Mouse (Mus musculus): ENCODE results near the gene Scnm1.
"Not testable (repeated sequence)": the region's sequence is repeated elsewhere in the genome, so short reads cannot be mapped to it uniquely, and the experiment has no call there.

Scnm1 gene

DNA sequence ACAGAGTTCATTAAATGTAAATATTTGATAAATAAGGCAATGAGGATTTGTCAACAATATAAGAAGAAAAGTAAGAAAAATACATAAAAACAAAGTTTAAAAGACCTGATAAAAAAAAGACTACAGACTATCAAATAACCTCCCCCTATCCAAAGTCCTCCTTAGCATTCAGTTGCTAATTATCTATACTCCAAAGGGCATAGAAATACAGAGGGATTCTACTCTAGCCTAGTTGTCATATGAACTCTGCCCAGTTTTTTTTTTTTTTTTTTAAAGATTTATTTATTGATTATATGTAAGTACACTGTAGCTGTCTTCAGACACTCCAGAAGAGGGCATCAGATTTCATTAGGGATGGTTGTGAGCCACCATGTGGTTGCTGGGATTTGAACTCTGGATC, 26.5 kb downstream of the Scnm1 start:
- DNase-seq (ENCODE audit: low spot score in 2 of 2), result not testable (repeated sequence)

DNA sequence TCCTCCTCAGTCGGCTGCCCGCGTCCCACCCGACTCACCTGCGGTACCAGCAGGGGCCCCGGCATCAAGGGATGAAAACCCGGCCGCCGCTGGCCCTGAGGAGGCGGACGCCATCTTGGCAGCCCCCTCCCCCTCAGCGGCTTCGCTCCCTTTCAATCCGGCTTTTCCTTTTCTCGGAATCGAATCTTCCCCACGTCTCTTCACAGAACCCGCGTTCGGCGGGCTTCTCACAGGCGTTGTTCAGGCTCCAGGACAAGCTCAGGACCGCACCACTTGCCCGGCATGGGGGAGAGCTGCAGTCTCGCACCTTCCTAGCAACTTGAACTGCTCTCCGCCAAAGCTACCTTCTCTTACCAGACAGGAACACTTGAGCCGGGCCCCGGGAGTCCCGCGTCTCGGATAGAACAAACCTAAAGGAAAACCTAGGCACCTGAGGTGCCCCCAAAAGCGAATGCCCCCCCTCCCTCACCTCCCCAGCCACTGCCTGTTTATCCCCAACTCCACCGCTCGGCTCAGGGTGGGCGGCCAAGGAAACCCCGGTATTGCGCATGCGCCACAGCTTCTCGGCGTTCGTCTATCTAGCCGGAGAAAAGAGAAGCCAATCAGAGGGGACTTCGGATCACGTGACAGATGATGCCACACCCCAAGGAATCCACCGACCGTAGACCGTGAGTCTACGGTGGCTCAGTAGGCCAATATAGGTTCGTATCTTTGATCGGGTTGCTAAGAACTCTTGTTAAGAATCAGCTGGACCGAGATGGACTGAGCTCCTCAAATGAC, 27.3 kb downstream of the Scnm1 start, which contains the start of gene Pip5k1a:
TSS of gene Pip5k1a (minus strand) at position 593 of the 780 bp plus-strand sequence.
- peak; percentile 96 to 97 for DNase-seq (ENCODE audit: low spot score in 2 of 2)

DNA sequence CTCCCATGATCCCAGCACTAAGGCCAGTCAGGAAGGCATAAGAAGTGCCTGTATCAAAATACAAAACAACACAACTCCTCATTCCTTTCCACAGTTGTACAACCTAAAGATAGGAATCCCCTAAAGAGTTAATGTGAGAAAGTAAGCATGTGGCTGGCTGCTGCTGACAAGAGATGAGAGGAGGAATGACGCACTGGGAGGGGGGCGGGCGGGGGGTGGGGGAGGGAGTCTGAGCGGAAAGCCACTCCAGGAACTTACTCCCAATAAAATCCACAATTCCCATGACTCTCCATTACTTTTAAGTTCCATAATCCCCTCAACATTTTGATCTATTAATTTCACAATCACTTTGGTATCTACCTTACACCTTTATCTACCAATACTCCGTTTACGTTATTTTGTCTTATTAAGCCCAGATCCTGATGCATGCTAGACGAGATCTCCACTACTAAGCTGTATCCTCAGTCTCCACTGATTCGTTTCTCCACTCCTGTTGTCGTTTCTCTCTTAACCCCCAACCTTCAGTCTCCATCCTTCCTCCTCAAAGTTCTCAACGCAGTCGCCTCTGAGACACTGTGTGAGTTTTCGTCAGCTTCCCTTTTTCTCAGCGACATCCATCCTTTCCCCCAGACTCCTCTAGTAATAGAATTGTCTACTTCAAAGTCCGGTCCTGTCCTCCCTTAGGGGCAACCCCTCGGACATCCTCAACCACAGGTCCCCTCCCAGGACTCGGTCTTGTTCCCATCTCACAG, 28.0 kb downstream of the Scnm1 start:
- no peak for DNase-seq (ENCODE audit: low spot score in 2 of 2)

DNA sequence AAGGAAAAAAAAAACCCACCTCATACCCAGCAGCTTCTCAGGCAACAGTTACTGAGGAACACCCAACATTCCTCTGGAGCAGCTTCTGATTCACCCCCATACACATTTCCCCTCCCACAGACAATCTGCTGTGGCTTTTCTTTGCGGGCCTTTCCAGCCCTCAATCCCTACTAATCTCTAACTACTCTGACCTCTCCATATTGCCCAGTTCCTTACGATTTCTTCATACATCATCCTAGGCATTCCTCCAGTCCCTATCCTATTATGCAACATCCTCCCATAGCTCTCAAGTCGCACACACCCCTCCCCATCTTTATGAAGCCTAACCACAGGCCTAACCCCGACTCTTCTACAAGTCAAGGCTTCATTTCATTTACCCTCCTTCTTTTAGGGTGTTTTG, 28.7 kb downstream of the Scnm1 start:
- DNase-seq (ENCODE audit: low spot score in 2 of 2), result no peak

DNA sequence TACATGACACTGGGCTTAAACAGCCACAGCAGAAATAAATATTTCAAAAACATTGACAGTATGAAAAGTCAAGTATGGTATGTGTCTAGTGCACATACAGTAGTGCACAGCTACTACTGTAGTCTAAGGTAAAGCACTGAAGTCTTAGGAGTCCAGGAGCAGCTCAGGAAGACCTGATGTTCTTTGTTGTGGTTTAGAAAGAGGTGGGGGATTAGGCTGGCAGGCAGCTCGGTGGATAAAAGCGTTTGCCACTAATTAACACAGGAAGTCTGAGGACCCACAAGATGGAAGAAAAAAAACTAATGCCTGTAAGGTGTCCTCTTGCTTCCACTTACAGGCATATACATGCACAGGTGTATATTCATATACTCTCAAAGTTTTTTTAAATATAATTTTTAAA, 33.0 kb downstream of the Scnm1 start:
- no peak for DNase-seq (ENCODE audit: low spot score in 2 of 2)

DNA sequence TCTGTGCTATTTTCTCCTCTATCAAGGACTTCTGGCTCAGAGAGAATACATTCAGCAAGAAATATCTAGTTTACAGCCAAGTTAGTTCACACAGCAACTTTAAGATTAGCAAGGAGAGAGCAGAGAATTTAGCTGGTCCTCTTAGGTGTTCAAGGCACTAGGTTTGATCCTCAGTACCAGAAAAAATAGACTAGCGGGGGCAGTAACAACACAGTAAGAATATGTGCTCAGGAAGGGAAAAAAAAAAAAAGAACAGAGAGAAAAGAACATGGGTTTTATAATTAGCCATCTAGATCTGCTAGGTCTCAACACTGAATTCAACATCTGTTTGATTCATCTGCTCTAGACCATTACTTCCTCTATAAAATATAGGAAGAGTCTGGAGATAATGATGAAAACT, 45.7 kb downstream of the Scnm1 start:
- DNase-seq (ENCODE audit: low spot score in 2 of 2), result no peak
